Mouse (Mus musculus) liver, adult 2 months (tissue): Measurements from ENCODE around the gene Lexm.

Experiments
- CTCF ChIP-seq: fragments of 200-500 bp; IDR thresholded peaks from 2 replicates; pipeline ENCODE4 v1.5.1; 2011; ENCODE audit warnings: low read depth, low read length, control low read depth
- POLR2A ChIP-seq: fragments of 200-500 bp; IDR thresholded peaks from 2 replicates; pipeline ENCODE4 v1.6.1; 2011; ENCODE audit warnings: low read length, control low read depth; ENCODE audit not compliant: insufficient read depth; ENCODE audit errors: extremely low read depth

DNA sequence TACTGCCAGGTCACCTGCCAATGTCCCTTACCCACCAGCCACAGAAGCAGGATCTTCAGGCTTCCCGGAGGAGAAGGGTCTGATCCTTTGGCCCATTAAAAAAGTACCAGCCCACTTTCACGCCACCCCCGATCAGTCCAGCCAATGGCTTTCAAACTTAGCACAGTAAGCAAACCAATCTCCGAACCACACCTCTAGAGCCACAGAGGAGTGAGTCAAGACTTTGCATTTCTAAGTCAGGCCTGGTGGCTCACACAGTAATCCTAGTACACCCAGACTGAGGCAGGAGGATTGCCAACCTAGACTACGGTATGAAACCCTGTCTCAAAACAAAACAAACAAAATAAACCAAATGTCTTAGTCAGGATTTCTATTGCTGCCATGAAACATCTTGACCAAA lies 12.3 kb upstream of the Lexm start:
- no peak for TF ChIP-seq POLR2A
- TF ChIP-seq CTCF: no peak
